Mouse (Mus musculus): Measurements from ENCODE around the gene Sympk. TPM values are rescaled to one million over a fixed set of nuclear protein-coding genes. Genes with fewer than 3 reads are reported as not detected.

The Sympk gene
- total RNA-seq, 2 experiments from 2014 or later = 61.8 to 65.7 TPM

DNA sequence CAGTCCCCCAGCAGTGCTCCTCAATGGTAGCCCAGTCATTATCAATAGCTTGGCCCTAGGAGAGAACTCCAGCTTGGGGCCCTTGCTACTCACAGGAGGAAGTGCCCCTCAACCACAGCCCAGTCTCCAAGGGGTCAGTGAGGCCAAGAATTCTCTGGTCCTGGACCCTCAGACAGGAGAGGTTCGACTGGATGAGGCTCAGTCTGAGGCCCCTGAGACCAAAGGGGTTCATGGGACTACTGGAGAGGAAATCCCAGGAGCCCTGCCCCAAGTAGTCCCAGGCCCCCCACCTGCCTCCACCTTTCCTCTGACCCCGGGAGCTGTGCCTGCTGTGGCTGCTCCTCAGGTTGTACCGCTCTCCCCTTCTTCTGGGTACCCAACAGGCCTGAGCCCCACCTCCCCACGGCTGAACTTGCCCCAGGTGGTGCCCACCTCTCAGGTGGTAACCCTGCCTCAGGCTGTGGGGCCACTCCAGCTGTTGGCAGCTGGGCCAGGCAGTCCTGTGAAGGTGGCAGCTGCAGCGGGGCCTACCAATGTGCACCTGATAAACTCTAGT lies 72.3 kb downstream of the Sympk start:
- no peak for DNase-seq
- intact Hi-C loops (cut with DNase I) = no loop called here

DNA sequence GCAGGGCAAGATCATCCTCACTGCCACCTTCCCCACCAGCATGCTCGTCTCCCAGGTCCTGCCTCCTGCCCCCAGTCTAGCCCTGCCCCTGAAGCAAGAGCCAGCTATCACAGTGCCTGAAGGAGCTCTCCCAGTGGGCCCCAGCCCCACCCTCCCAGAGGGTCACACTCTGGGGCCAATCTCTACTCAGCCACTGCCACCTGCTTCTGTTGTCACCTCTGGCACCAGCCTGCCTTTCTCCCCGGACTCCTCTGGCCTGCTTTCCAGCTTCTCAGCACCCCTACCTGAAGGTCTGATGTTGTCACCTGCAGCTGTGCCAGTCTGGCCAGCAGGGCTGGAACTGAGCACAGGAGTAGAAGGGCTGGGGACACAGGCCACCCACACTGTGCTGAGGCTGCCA lies 73.0 kb downstream of the Sympk start:
- intact Hi-C loops (cut with DNase I) = no loop called here
- DNase-seq = no peak

DNA sequence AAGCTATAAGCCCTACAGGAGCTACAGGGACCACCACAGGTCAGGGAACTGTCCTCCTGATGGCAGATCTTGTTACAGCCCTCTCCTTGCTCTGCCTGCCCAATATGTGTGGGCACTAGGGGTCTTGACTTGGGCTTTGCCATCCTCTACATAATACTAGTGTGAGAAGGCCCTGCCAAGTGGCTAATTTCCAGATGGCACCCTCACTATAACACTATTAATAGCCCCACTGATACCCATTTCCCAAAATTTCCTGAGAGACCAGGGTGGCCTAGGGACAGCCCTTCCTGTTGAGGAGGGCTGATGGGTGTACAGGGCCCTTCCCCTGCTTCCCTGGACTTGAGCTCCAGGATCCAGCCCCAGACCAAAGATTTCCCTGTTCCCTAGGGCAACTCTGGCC lies 73.7 kb downstream of the Sympk start:
- intact Hi-C loops (cut with DNase I) = no loop called here
- DNase-seq = no peak

DNA sequence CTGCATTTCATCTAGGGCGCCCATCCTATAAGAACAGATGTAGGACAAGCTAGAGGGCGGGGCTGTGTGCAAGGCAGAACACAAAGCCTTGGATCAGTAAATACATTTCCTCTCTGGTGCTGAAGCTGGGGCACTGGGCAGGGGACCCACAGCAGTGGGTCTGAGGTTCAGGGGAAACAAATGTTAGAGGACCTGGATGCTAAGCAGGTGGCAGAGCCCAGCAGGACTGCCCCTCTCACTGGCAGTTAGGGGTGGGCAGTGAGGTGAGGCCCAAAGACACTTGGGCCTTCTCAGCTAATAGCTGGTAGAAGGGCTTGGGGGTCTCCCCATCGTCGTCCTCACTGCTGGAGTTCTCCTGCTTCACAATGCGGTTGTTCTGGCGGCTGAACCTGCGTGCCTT lies 74.6 kb downstream of the Sympk start:
- intact Hi-C loops (cut with DNase I) = no loop called here
- DNase-seq = no peak

DNA sequence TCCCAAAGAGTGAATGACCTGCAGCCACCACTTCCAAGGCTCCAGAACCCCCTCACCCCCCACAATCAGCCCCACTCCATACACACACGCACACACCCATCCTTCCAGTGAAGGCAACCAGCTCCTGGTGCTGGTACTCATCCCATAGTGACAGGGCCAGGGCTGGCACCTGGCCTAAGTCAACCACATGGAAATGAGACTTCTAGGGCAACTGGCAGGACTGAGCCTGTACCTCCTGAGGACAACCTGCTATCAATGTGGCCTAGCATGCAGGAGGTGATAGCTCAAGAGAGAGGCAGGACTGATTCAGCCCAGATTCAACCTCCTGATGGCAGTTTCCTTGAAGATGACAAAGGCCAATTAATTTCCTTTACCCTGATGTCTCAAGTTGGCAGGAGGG lies 76.1 kb downstream of the Sympk start:
- intact Hi-C loops (cut with DNase I) = no loop called here
- DNase-seq = no peak

GRCm38 (mm10) chr7:19103741-19104140 lies 79.6 kb downstream of the Sympk start:
- DNase-seq = no peak
- intact Hi-C loops (cut with DNase I) = no loop called here

Small RNAs within 50 kb of the gene (microRNA-seq; reads per million reads assigned to microRNA genes)
- 4.3 to 11.1 reads per million in 2 experiments for gene Mir3100

Other genes starting within 250 kb of the Sympk start
- not detected for gene Psg19, start 225.9 kb upstream of the Sympk start, total RNA-seq (2021)
- gene Psg17, start 202.8 kb upstream of the Sympk start, total RNA-seq (2021) = not detected
- gene Mill2, start 184.4 kb upstream of the Sympk start, total RNA-seq (2021) = 1 to 10 TPM; 1.8 to 2.1 TPM
- 1 to 10 TPM in 1 of 2 experiments, under 1 TPM in 1; 0.99 to 1.3 TPM for gene Pglyrp1, start 153.0 kb upstream of the Sympk start, total RNA-seq (2021)
- 1 to 10 TPM; 5.2 to 6.1 TPM for gene Ccdc61, start 114.0 kb upstream of the Sympk start, total RNA-seq (2021)
- 1 to 10 TPM; 1.7 to 1.8 TPM for gene Nova2, start 98.5 kb upstream of the Sympk start, total RNA-seq (2021)
- gene Nanos2, start 37.0 kb upstream of the Sympk start, total RNA-seq (2021) = not detected
- 1 to 10 TPM; 4.7 to 6.4 TPM for gene Mypop, start 33.1 kb upstream of the Sympk start, total RNA-seq (2021)
- 10 to 100 TPM; 13.8 to 15.1 TPM for gene Irf2bp1, start 20.3 kb upstream of the Sympk start, total RNA-seq (2021)
- not detected for gene Foxa3, start 839 bp upstream of the Sympk start, total RNA-seq (2021)
- gene Rsph6a, start 30.3 kb downstream of the Sympk start, total RNA-seq (2021) = not detected
- 10 to 100 TPM; 21.6 to 26.1 TPM for gene Dmwd, start 51.9 kb downstream of the Sympk start, total RNA-seq (2021)
- 100 to 1,000 TPM; 272 to 309 TPM for gene Dmpk, start 59.5 kb downstream of the Sympk start, total RNA-seq (2021)
- gene Six5, start 70.2 kb downstream of the Sympk start, total RNA-seq (2021) = 1 to 10 TPM; 1.2 to 1.5 TPM
- not detected for gene Gm4969, start 94.0 kb downstream of the Sympk start, total RNA-seq (2021)
- gene Fbxo46, start 95.5 kb downstream of the Sympk start, total RNA-seq (2021) = 1 to 10 TPM; 2.0 to 2.8 TPM
- gene Qpctl, start 124.9 kb downstream of the Sympk start, total RNA-seq (2021) = 1 to 10 TPM; 1.5 to 2.0 TPM
- gene Snrpd2, start 125.3 kb downstream of the Sympk start, total RNA-seq (2021) = 10 to 100 TPM; 47.3 to 49.9 TPM
- gene Gipr, start 141.8 kb downstream of the Sympk start, total RNA-seq (2021) = not detected
- 1 to 10 TPM; 9.6 to 10.0 TPM for gene Eml2, start 152.0 kb downstream of the Sympk start, total RNA-seq (2021)
- 1 to 10 TPM; 2.2 to 2.6 TPM for gene Gpr4, start 188.2 kb downstream of the Sympk start, total RNA-seq (2021)
- gene Opa3, start 204.0 kb downstream of the Sympk start, total RNA-seq (2021) = 10 to 100 TPM; 36.9 to 39.9 TPM
- gene Vasp, start 247.4 kb downstream of the Sympk start, total RNA-seq (2021) = 10 to 100 TPM; 15.9 to 20.6 TPM